Mouse (Mus musculus) embryonic facial prominence, embryonic 15.5 days (tissue): ENCODE measurements around the gene Idh3g. TPM values are rescaled to one million over a fixed set of nuclear protein-coding genes. Genes with fewer than 3 reads are reported as not detected.
"Not testable (repeated sequence)": the region's sequence is repeated elsewhere in the genome, so short reads cannot be mapped to it uniquely, and the experiment has no call there.

Source experiments
- ATAC-seq: fragments of 200-750 bp; cut with Nextera tagmentation; 2 replicates; pipeline ENCODE4 v1.8.0; 2017; ENCODE audit warnings: low read depth, moderate TSS enrichment; ENCODE audit not compliant: insufficient number of reproducible peaks, low FRiP score, low TSS enrichment
- H3K27ac ChIP-seq: fragments of 300-500 bp; sonication (generic); replicated peaks from 2 replicates; pipeline ENCODE4 v1.5.1; 2015; ENCODE audit warnings: mild to moderate bottlenecking, inconsistent platforms
- H3K27me3 ChIP-seq: fragments of 300-500 bp; sonication (generic); 2 replicates; pipeline ENCODE4 v1.6.1; 2015; ENCODE audit warnings: inconsistent platforms
- H3K36me3 ChIP-seq: fragments of 300-500 bp; sonication (generic); 2 replicates; pipeline ENCODE4 v1.6.1; 2015; ENCODE audit warnings: mild to moderate bottlenecking, inconsistent platforms
- H3K4me1 ChIP-seq: fragments of 300-500 bp; sonication (generic); 2 replicates; pipeline ENCODE4 v1.6.1; 2015; ENCODE audit warnings: inconsistent platforms
- H3K4me2 ChIP-seq: fragments of 300-500 bp; sonication (generic); replicated peaks from 2 replicates; pipeline ENCODE4 v1.6.1; 2015; ENCODE audit warnings: mild to moderate bottlenecking, inconsistent platforms
- H3K4me3 ChIP-seq: fragments of 300-500 bp; sonication (generic); replicated peaks from 2 replicates; pipeline ENCODE4 v1.5.1; 2015; ENCODE audit warnings: mild to moderate bottlenecking, inconsistent platforms
- H3K9ac ChIP-seq: fragments of 300-500 bp; sonication (generic); 2 replicates; pipeline ENCODE4 v1.6.1; 2015; ENCODE audit warnings: inconsistent platforms
- H3K9me3 ChIP-seq: fragments of 300-500 bp; sonication (generic); replicated peaks from 2 replicates; pipeline ENCODE4 v1.6.1; 2016; ENCODE audit warnings: inconsistent platforms
- WGBS: fragments of 180-500 bp; shearing (Covaris S2); methylation state at CpG from one replicate; pipeline ENCODE4 v1.1.7; 2015; 5-methylcytosine and 5-hydroxymethylcytosine counted together
- polyA plus RNA-seq: library from polyadenylated mRNA; unstranded; fragments of >200 nt; fragmentation: Nextera tagmentation; extraction: Ambion mirVana; gene quantifications from 2 replicates; pipeline ENCODE4 v1.2.1, GENCODE M21; 2015

Idh3g gene
- polyA plus RNA-seq, 1 experiment from 2014 or later = 199 TPM

GRCm38 (mm10) chrX:73748977-73749376, 37.7 kb downstream of the Idh3g start:
- H3K9me3 ChIP-seq = no peaks in the 10 kb centered on the region

DNA sequence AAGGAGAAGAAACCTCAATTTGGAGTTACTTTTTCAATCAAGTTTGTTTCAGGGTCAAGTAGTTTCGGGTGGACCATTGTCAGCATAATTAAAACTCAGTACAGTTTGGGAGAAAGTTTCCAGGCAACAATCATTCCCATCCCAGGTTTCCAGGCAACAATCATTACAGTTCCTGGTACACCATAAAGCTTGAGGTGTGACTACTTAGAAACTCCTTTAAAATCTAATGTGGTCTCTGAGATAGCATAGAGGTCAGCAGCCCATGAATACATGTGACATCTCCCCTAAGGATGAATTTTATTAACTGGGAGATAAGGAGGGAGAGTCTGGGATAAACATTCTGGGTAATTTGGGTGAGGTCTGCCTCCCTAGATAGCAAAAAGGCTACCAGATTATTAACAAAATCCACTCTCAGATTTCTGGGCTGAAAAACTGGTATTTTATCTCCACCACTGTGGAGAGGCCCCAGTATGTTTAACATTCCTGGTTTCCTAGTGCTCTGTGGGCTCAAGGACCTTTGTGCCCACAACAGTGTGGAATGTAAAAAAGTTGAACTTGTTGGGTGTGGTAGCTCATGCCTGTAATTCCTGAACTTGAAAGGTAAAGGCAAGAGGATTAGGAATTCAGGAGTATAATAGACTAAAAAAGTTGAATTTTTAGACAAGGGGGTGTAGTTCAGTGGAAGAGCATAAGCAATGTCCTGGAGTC, 41.8 kb downstream of the Idh3g start:
- Histone ChIP-seq H3K4me1 (no peaks in the 10 kb centered on the region), H3K36me3 (no peaks in the 10 kb centered on the region), H3K27me3 (no peaks in the 10 kb centered on the region), H3K9ac (no peak overlapping the region), H3K4me3 (no peak overlapping the region), H3K27ac (no peak overlapping the region), H3K9me3 (no peaks in the 10 kb centered on the region), H3K4me2 (no peak overlapping the region)
- ATAC-seq = no peak
- 83% methylated on average over 1 of the region's 1 CpGs for WGBS

More at GRCm38 (mm10) chrX:73748977-73749376, 37.7 kb downstream of the Idh3g start:
- no peak for ATAC-seq
- Histone ChIP-seq H3K4me1 (no peaks in the 10 kb centered on the region), H3K4me2 (no peak overlapping the region), H3K36me3 (no peaks in the 10 kb centered on the region), H3K27ac (no peak overlapping the region), H3K27me3 (no peaks in the 10 kb centered on the region), H3K9ac (no peak overlapping the region), H3K4me3 (no peak overlapping the region)
- 69% methylated on average over 1 of the region's 1 CpGs for WGBS

- not testable (repeated sequence) for H3K36me3 ChIP-seq, H3K4me1 ChIP-seq, H3K27me3 ChIP-seq, H3K4me2 ChIP-seq, H3K4me3 ChIP-seq, ATAC-seq, H3K27ac ChIP-seq, H3K9me3 ChIP-seq, H3K9ac ChIP-seq
- 96% methylated on average over 7 of the region's 7 CpGs for WGBS
These were observed 46.9 kb downstream of the Idh3g start for GRCm38 (mm10) chrX:73739841-73740240.

- H3K9me3 ChIP-seq = no peaks in the 10 kb centered on the region
- no peak overlapping the region for H3K27ac ChIP-seq
- no peaks in the 10 kb centered on the region for H3K27me3 ChIP-seq
- ATAC-seq = no peak
- no peak overlapping the region for H3K4me3 ChIP-seq
- 51% methylated on average over 5 of the region's 5 CpGs for WGBS
- no peaks in the 10 kb centered on the region for H3K4me1 ChIP-seq
- no peak overlapping the region for H3K9ac ChIP-seq
- H3K4me2 ChIP-seq = no peak overlapping the region
- no peaks in the 10 kb centered on the region for H3K36me3 ChIP-seq
These were observed 47.5 kb downstream of the Idh3g start for GRCm38 (mm10) chrX:73739151-73739550.

DNA sequence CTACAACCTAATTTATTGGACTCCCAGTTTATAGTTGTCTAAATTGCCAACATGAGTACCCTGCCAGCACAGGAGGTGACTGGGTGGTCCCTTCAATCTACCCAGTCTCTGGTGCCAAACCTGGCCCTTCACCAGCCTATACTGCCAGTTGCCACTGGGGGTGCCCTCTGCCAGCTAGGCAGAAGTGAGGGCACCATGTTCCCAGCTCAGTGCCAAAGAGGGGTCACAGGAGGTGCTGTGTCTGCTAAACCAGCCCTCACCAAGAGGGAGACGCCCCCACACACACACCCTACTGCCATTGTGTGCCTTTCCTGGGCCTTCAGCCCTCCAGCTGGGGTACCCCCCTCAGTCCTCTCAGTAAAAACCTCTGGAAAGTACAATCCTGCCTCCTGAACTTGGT, 48.5 kb downstream of the Idh3g start:
- no peak for ATAC-seq
- no peak overlapping the region for H3K4me3 ChIP-seq
- H3K4me1 ChIP-seq = no peaks in the 10 kb centered on the region
- no peak overlapping the region for H3K9ac ChIP-seq
- H3K36me3 ChIP-seq = no peaks in the 10 kb centered on the region
- no peaks in the 10 kb centered on the region for H3K27me3 ChIP-seq
- no peak overlapping the region for H3K27ac ChIP-seq
- H3K9me3 ChIP-seq = no peaks in the 10 kb centered on the region
- 64% methylated on average over 1 of the region's 1 CpGs for WGBS
- no peak overlapping the region for H3K4me2 ChIP-seq

- no peak overlapping the region for H3K27ac ChIP-seq
- H3K36me3 ChIP-seq = no peaks in the 10 kb centered on the region
- no peak for ATAC-seq
- H3K27me3 ChIP-seq = no peaks in the 10 kb centered on the region
- H3K9me3 ChIP-seq = no peaks in the 10 kb centered on the region
- H3K9ac ChIP-seq = no peak overlapping the region
- H3K4me2 ChIP-seq = no peak overlapping the region
- no peaks in the 10 kb centered on the region for H3K4me1 ChIP-seq
- no peak overlapping the region for H3K4me3 ChIP-seq
- WGBS = 38% methylated on average over 1 of the region's 1 CpGs
These were observed 55.8 kb downstream of the Idh3g start for GRCm38 (mm10) chrX:73730908-73731307.

Other genes starting within 250 kb of the Idh3g start
- gene Dusp9, start 147.5 kb downstream of the Idh3g start, polyA plus RNA-seq = 4.4 and 6.0 TPM in 2 replicates
- gene Pnck, start 126.8 kb downstream of the Idh3g start, polyA plus RNA-seq = 13.3 and 14.2 TPM in 2 replicates
- gene Slc6a8, start 113.7 kb downstream of the Idh3g start, polyA plus RNA-seq = 8.9 and 9.7 TPM in 2 replicates
- gene Bcap31, start 70.7 kb downstream of the Idh3g start, polyA plus RNA-seq = 254 and 265 TPM in 2 replicates
- gene Abcd1, start 70.3 kb downstream of the Idh3g start, polyA plus RNA-seq = 19.4 and 20.2 TPM in 2 replicates
- 1.1 and 1.6 TPM in 2 replicates for gene Plxnb3, start 29.8 kb downstream of the Idh3g start, polyA plus RNA-seq
- gene Srpk3, start 12.5 kb downstream of the Idh3g start, polyA plus RNA-seq = 35.3 and 49.9 TPM in 2 replicates
- 221 and 235 TPM in 2 replicates for gene Ssr4, start 131 bp upstream of the Idh3g start, polyA plus RNA-seq
- gene Pdzd4, start 38.1 kb upstream of the Idh3g start, polyA plus RNA-seq = 1.3 TPM in 2 replicates
- 0.11 and 0.16 TPM in 2 replicates for gene Avpr2, start 105.2 kb upstream of the Idh3g start, polyA plus RNA-seq
- gene L1cam, start 109.2 kb upstream of the Idh3g start, polyA plus RNA-seq = 4.4 and 7.2 TPM in 2 replicates
- 4.1 and 5.1 TPM in 2 replicates for gene Arhgap4, start 135.0 kb upstream of the Idh3g start, polyA plus RNA-seq
- 115 and 120 TPM in 2 replicates for gene Naa10, start 135.0 kb upstream of the Idh3g start, polyA plus RNA-seq
- 33.1 and 42.3 TPM in 2 replicates for gene Renbp, start 144.0 kb upstream of the Idh3g start, polyA plus RNA-seq
- 43.0 and 49.5 TPM in 2 replicates for gene Hcfc1, start 179.5 kb upstream of the Idh3g start, polyA plus RNA-seq
- gene Irak1, start 237.0 kb upstream of the Idh3g start, polyA plus RNA-seq = 63.9 and 73.2 TPM in 2 replicates